Mouse (Mus musculus) macrophage (primary cell): ENCODE measurements around the gene Npr3. TPM values are rescaled to one million over a fixed set of nuclear protein-coding genes. Genes with fewer than 3 reads are reported as not detected.
"Not testable (repeated sequence)": the region's sequence is repeated elsewhere in the genome, so short reads cannot be mapped to it uniquely, and the experiment has no call there.

Experiments
- H3K27ac ChIP-seq: fragments of 350-480 bp; formaldehyde crosslinking; 2 replicates; pipeline ENCODE4 v1.9.0; 2021
- H3K36me3 ChIP-seq: fragments of 350-480 bp; formaldehyde crosslinking; 2 replicates; pipeline ENCODE4 v1.9.0; 2021; ENCODE audit errors: inconsistent target
- H3K4me3 ChIP-seq: fragments of 350-480 bp; formaldehyde crosslinking; 2 replicates; pipeline ENCODE4 v1.9.0; 2021; ENCODE audit errors: inconsistent target
- H3K79me2 ChIP-seq: fragments of 350-480 bp; formaldehyde crosslinking; 2 replicates; pipeline ENCODE4 v1.9.0; 2021; ENCODE audit errors: inconsistent target
- WGBS: methylation state at CpG from one replicate; pipeline ENCODE4 v1.1.7; 2026; ENCODE audit warnings: inconsistent platforms; ENCODE audit not compliant: missing documents; 5-methylcytosine and 5-hydroxymethylcytosine counted together
- polyA plus RNA-seq: library from polyadenylated mRNA; stranded (reverse); fragments of 250-400 nt; gene quantifications from 3 replicates; pipeline ENCODE4 v1.2.4, GENCODE M21; 2018; ENCODE audit warnings: inconsistent platforms

Gene Npr3
- polyA plus RNA-seq, 1 experiment from 2014 or later = not detected

GRCm38 (mm10) chr15:11860259-11860658 lies 46.8 kb downstream of the Npr3 start:
- Histone ChIP-seq H3K79me2 (no peaks in the 10 kb centered on the region), H3K36me3 (no peaks in the 10 kb centered on the region), H3K27ac (no peak overlapping the region), H3K4me3 (no peak overlapping the region)
- 65% methylated on average over 2 of the region's 2 CpGs for whole genome bisulfite sequencing

- no peak overlapping the region for H3K4me3 ChIP-seq
- 94% methylated on average over 3 of the region's 3 CpGs for WGBS
- no peaks in the 10 kb centered on the region for H3K79me2 ChIP-seq
- no peaks in the 10 kb centered on the region for H3K36me3 ChIP-seq
- H3K27ac ChIP-seq = no peak overlapping the region
Observed at GRCm38 (mm10) chr15:11859829-11860228, 47.3 kb downstream of the Npr3 start.

GRCm38 (mm10) chr15:11858411-11858810 lies 48.7 kb downstream of the Npr3 start:
- WGBS = 85% methylated on average over 6 of the region's 6 CpGs

GRCm38 (mm10) chr15:11845204-11846062 lies 61.7 kb downstream of the Npr3 start:
- WGBS = 64% methylated on average over 16 of the region's 16 CpGs
- no peak overlapping the region for H3K4me3 ChIP-seq
- no peaks in the 10 kb centered on the region for H3K79me2 ChIP-seq
- no peak overlapping the region for H3K27ac ChIP-seq
- H3K36me3 ChIP-seq = no peaks in the 10 kb centered on the region

More at GRCm38 (mm10) chr15:11858411-11858810, 48.7 kb downstream of the Npr3 start:
- Histone ChIP-seq H3K27ac (no peak overlapping the region), H3K36me3 (no peaks in the 10 kb centered on the region), H3K4me3 (no peak overlapping the region), H3K79me2 (no peaks in the 10 kb centered on the region)

GRCm38 (mm10) chr15:11844115-11844514 lies 63.0 kb downstream of the Npr3 start:
- 94% methylated on average over 6 of the region's 6 CpGs for WGBS
- Histone ChIP-seq H3K79me2 (no peaks in the 10 kb centered on the region), H3K27ac (no peak overlapping the region), H3K4me3 (no peak overlapping the region), H3K36me3 (no peaks in the 10 kb centered on the region)

GRCm38 (mm10) chr15:11841828-11842227 lies 65.3 kb downstream of the Npr3 start:
- no peaks in the 10 kb centered on the region for H3K79me2 ChIP-seq
- H3K27ac ChIP-seq = no peak overlapping the region
- H3K4me3 ChIP-seq = no peak overlapping the region
- WGBS = 71% methylated on average over 2 of the region's 4 CpGs
- no peaks in the 10 kb centered on the region for H3K36me3 ChIP-seq

GRCm38 (mm10) chr15:11835913-11836312 lies 71.2 kb downstream of the Npr3 start:
- H3K36me3 ChIP-seq = no peaks in the 10 kb centered on the region
- 38% methylated on average over 1 of the region's 1 CpGs for WGBS

GRCm38 (mm10) chr15:11822347-11822746 lies 84.7 kb downstream of the Npr3 start:
- not testable (repeated sequence) for H3K36me3 ChIP-seq, H3K79me2 ChIP-seq, H3K4me3 ChIP-seq, H3K27ac ChIP-seq
- whole genome bisulfite sequencing = 68% methylated on average over 6 of the region's 6 CpGs

More at GRCm38 (mm10) chr15:11835913-11836312, 71.2 kb downstream of the Npr3 start:
- Histone ChIP-seq H3K27ac (no peak overlapping the region), H3K79me2 (no peaks in the 10 kb centered on the region), H3K4me3 (no peak overlapping the region)

- Histone ChIP-seq H3K4me3 (no peak overlapping the region), H3K27ac (no peak overlapping the region), H3K36me3 (no peaks in the 10 kb centered on the region), H3K79me2 (no peaks in the 10 kb centered on the region)
- WGBS = 71% methylated on average over 4 of the region's 4 CpGs
Observed at GRCm38 (mm10) chr15:11815551-11815950, 91.5 kb downstream of the Npr3 start.

- WGBS = 58% methylated on average over 4 of the region's 4 CpGs
- no peak overlapping the region for H3K27ac ChIP-seq
- no peaks in the 10 kb centered on the region for H3K79me2 ChIP-seq
- H3K4me3 ChIP-seq = no peak overlapping the region
- no peaks in the 10 kb centered on the region for H3K36me3 ChIP-seq
Observed at GRCm38 (mm10) chr15:11803576-11803975, 103.5 kb downstream of the Npr3 start.

- no peaks in the 10 kb centered on the region for H3K36me3 ChIP-seq
- WGBS = 34% methylated on average over 13 of the region's 13 CpGs
- H3K27ac ChIP-seq = no peak overlapping the region
Observed at GRCm38 (mm10) chr15:11801863-11802722, 105.0 kb downstream of the Npr3 start.

GRCm38 (mm10) chr15:11794632-11795031 lies 112.5 kb downstream of the Npr3 start:
- H3K36me3 ChIP-seq = no peaks in the 10 kb centered on the region
- no peaks in the 10 kb centered on the region for H3K79me2 ChIP-seq
- no peak overlapping the region for H3K27ac ChIP-seq
- WGBS = 81% methylated on average over 2 of the region's 2 CpGs
- no peak overlapping the region for H3K4me3 ChIP-seq

More at GRCm38 (mm10) chr15:11801863-11802722, 105.0 kb downstream of the Npr3 start:
- no peak overlapping the region for H3K4me3 ChIP-seq
- H3K79me2 ChIP-seq = no peaks in the 10 kb centered on the region
